Mouse (Mus musculus): ENCODE data around the gene Dcun1d2.
"Not testable (repeated sequence)": the region's sequence is repeated elsewhere in the genome, so short reads cannot be mapped to it uniquely, and the experiment has no call there.

The Dcun1d2 gene

GRCm38 (mm10) chr8:13287692-13288623 lies at the start of gene Dcun1d2, which contains the start of gene Tmco3:
Gene Dcun1d2, minus strand, starts transcription at chr8:13288131.
Gene Tmco3, plus strand, starts transcription at chr8:13288190.
- peak; percentile 98 for DNase-seq

GRCm38 (mm10) chr8:13337678-13338077 lies 49.7 kb upstream of the Dcun1d2 start:
- no peak for DNase-seq

DNA sequence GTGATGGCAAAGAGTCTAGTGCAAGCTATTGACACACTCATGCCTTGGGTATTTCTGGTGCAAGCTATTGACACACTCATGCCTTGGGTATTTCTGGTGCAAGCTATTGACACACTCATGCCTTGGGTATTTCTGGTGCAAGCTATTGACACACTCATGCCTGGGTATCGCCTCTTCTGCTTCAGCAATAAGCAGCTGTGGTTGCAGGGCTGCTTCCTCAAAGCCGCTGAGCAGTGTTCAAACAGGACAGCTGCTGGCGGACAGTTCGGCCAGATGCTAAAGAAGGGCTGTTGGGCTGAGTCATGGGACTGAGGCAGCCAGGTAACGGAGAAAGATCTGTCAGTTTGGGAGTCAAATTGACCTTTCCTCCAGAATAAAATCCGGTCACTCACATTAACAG lies 49.3 kb upstream of the Dcun1d2 start:
- DNase-seq = not testable (repeated sequence)

GRCm38 (mm10) chr8:13334671-13335070 lies 46.7 kb upstream of the Dcun1d2 start:
- no peak for DNase-seq

GRCm38 (mm10) chr8:13326598-13326997 lies 38.7 kb upstream of the Dcun1d2 start:
- DNase-seq = peak; percentile 57 to 63

- DNase-seq = no peak
These were observed 28.7 kb upstream of the Dcun1d2 start for GRCm38 (mm10) chr8:13316671-13317070.

GRCm38 (mm10) chr8:13314922-13315321 lies 27.0 kb upstream of the Dcun1d2 start:
- no peak for DNase-seq

GRCm38 (mm10) chr8:13306916-13307315 lies 19.0 kb upstream of the Dcun1d2 start:
- DNase-seq = no peak

DNA sequence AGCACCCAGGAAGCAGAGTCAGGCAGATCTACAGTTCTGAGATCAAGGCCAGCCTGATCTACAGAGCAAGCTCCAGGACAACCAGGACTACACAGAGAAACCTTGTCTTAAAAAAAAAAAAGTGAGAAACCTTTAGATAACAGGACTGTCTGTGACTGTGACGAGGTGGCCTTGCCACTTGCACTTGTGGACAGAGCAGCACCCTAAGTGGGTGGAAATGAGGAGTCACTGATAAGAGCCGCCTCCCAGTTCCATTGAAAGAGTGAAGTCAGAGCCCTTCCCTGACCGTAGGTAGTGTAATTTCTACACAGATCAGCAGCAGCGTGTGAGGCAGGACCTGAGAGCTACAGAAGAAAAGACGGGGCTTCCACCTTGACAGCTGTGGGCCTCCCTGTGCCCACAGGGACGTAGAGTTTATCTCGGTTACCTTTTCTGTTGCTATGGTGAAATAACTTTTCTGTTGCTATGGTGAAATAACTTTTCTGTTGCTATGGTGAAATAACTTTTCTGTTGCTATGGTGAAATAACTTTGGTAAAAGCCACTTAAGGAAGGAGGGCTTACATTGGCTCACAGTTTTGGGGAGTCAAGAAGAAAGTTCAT lies 18.5 kb upstream of the Dcun1d2 start:
- no peak for DNase-seq

- DNase-seq = no peak
These were observed 18.0 kb upstream of the Dcun1d2 start for GRCm38 (mm10) chr8:13305884-13306283.

- DNase-seq = no peak
These were observed 17.5 kb upstream of the Dcun1d2 start for GRCm38 (mm10) chr8:13305459-13305858.

DNA sequence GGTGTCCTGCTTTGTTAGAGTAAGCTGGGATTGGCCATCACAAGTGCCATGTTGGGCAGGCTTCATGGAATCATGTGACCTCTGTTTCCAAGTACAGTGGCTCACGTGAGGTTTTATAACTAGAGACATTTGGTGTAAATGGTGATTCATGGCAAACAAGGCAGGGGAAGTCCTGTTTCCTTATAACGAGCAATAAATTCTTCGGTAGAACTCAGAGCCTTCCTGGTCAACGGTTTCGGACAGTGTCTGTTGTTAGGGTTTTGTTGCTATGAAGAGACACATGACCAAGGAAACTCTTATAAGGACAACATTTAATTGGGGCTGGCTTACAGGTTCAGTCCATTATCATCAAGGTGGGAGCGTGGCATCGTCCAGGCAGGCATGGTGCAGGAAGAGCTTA lies 13.1 kb upstream of the Dcun1d2 start:
- DNase-seq = no peak

DNA sequence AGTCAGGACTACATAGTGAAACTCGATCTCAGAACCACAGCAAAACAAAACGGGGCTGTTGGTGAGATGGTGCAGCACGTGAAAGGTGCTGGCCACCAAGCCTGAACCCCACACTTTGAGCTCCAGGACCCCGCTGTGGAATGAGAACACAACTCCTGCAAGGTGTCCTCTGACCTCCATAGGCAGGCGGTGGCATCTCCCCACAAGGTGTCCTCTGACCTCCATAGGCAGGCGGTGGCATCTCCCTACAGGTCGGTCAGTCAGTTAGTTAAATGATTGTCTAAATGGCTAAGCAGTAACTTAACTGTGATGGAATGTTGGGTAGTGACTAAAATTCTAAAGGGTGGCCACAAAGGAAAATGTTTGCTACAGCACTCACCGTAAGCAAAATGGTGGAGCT lies 11.6 kb upstream of the Dcun1d2 start:
- no peak for DNase-seq

DNA sequence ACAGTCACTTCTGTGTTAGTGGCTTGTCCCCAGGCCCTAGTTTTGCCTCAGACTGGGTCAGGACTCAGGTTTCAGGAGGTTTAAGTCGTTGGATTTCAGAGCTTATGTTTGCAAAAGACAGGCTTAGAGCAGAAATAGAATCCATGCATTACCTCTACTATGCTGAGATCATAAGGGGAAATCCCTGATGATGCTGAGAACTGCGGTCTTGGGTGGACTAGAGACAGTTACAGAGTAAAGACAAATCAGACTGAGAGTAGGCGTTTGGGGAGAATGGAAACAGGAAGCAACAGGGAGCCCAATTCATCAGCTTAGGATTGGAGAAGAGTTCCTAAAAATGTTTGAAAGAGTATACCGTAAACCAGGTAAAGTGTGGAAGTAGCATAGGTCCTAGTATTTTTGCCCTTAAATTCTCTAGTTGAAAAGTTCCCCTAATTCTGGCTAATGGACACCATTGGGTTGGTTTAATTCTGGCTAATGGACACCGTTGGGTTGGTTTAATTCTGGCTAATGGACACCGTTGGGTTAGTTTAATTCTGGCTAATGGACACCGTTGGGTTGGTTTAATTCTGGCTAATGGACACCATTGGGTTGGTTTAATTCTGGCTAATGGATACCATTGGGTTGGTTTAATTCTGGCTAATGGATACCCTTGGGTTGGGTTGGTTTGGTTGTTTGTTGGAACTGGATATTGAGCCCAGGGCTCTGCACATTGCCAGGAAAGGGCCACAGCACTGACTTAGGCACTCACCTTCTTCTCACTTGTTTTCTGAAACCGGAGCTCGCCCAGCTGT lies 5.9 kb upstream of the Dcun1d2 start:
- DNase-seq = no peak

DNA sequence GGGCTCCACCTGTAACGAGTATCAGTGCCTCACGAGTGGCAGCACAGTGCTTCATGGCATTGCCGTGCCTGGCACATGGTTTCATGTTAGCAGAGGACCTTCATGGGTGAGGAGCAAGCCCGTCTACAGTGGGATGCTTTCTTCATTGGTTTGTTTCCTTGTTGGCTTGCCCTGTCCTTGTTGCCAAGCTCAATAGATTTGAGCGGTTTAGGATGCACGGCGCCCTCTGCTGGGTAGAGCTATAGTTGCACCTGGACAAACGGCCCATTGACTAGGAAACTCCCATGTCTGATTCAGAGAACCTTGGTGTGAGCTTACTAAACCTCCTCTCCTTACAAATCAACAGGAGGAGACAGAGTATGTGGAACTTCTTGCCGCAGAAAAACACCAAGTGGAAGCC lies 4.4 kb upstream of the Dcun1d2 start:
- DNase-seq = peak; percentile 84 to 88

- DNase-seq = no peak
These were observed 715 bp upstream of the Dcun1d2 start for GRCm38 (mm10) chr8:13288646-13289045.

GRCm38 (mm10) chr8:13287304-13287691 lies 633 bp downstream of the Dcun1d2 start:
- peak; percentile 89 to 90 for DNase-seq

- DNase-seq = peak in 1 of 2 experiments; percentile 13
These were observed 4.7 kb downstream of the Dcun1d2 start for GRCm38 (mm10) chr8:13283200-13283599.

DNA sequence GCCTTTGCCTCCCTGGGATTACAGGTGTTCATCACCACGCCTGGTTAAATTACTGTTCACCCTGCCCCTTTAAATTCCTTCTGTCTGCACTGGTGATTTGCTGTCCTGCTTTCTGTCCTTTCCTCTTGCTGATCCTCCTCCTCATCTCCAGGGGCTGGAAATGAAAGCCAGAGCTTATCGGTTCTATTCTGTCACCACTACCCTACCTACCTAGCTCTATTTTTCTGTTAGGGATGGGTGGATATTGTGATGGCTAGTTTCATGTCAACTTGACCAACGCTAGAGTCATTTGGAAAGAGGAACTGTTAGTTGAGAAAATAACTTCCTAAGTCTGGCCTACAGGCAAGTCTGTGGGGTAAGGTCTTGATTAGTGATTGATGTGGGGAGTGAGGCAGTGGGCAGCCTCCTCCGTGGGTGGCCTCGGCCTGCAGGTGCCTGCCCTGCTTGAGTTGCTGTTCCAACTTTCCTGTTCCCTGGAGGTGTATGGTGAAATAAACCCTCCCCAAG lies 10.9 kb downstream of the Dcun1d2 start:
- DNase-seq = no peak

DNA sequence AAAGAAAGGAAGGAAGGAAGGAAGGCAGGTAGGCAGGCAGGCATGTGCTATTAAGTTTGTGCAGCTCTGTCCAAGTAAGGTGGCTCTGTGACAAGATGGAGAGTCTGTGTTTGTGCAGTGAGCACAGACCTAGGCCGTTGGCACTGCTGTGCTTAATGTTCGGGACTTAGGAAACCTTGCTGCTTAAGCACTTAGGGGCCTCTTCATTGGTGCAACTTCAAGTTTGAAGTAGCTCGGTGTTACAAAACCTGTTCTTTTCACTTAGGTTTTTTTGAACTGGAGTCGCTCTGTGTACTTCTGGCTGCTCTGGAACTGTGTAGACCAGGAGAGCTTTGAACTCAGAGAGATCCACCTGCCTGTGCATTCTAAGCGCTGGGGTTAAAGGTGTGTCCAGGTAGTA lies 15.1 kb downstream of the Dcun1d2 start:
- DNase-seq = no peak

DNA sequence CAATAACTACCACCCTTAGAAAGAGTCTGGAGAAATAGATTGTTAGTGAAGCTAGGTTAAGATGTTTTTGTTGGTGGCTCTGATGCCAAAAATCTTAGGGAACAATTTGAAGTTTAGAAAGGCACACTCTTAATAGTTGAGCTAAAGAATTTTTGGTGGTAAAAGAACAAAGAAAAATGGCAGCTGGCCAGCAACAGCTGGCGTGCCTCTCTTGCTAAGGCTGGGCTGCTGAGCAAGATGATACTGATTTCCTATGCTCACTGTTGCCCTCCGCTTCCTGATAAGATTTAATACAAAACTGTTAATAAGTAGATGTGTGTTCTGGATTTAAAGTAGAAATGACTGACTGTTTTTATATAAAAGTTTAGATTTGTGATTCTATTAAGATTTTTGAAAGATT lies 20.4 kb downstream of the Dcun1d2 start:
- DNase-seq = no peak

GRCm38 (mm10) chr8:13263376-13263775 lies 24.6 kb downstream of the Dcun1d2 start:
- no peak for DNase-seq

DNA sequence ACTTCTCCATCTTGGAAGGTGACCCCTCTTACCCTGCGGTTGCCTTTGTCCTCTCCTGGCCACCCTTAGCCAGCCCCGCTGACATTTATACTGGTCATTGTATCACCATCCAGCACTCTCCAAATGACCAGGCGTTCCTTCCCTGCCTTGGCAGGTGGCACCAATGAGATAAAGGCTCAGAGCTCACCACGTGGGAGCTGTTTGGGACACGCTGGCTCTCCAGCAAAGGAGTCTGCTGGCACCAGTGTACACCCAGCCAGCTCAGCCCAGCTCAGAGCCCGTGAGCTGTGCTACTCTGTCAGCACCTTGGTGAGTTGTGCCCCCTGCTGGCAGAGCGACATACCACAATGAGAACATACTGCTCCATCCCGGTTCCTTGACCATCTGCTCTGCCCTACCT lies 33.9 kb downstream of the Dcun1d2 start, which contains the start of gene Adprhl1:
TSS of gene Adprhl1 (minus strand) at position 144 of the 400 bp plus-strand sequence.
- DNase-seq = peak; percentile 87 to 88
